Mouse (Mus musculus) lung, adult 2 months (tissue): ENCODE data around the gene Pigr. TPM values are rescaled to one million over a fixed set of nuclear protein-coding genes. Genes with fewer than 3 reads are reported as not detected.

Experiments used
- DNase-seq: peaks from one replicate; pipeline ENCODE4 v3.0.0; 2022
- H3K4me1 ChIP-seq: fragments of 200-500 bp; 2 replicates; pipeline ENCODE4 v1.6.1; 2011; ENCODE audit warnings: low read length; ENCODE audit not compliant: control insufficient read depth, insufficient read depth
- H3K4me3 ChIP-seq: fragments of 200-500 bp; replicated peaks from 2 replicates; pipeline ENCODE3; 2011; ENCODE audit warnings: low read depth, mild to moderate bottlenecking, control low read depth, low read length; ENCODE audit errors: extremely low read depth
- CTCF ChIP-seq: fragments of 200-500 bp; IDR thresholded peaks from 2 replicates; pipeline ENCODE4 v1.5.1; 2011; ENCODE audit warnings: mild to moderate bottlenecking, low read length, control low read depth; ENCODE audit not compliant: insufficient read depth
- POLR2A ChIP-seq: fragments of 200-500 bp; IDR thresholded peaks from 2 replicates; pipeline ENCODE4 v1.6.1; 2011; ENCODE audit warnings: low read depth, mild to moderate bottlenecking, control low read depth, low read length, borderline replicate concordance; ENCODE audit errors: extremely low read depth
- WGBS: fragments of 180-500 bp; shearing (Covaris S2); methylation state at CpG from one replicate; pipeline ENCODE4 v1.1.7; 2018; 5-methylcytosine and 5-hydroxymethylcytosine counted together
- polyA plus RNA-seq: library from polyadenylated mRNA; depleted of rRNA; stranded (reverse); fragments of >200 nt; gene quantifications from 2 replicates; pipeline ENCODE4 v1.2.3, GENCODE M21; 2012

Pigr gene
- polyA plus RNA-seq, 1 experiment: 21.6 TPM

DNA sequence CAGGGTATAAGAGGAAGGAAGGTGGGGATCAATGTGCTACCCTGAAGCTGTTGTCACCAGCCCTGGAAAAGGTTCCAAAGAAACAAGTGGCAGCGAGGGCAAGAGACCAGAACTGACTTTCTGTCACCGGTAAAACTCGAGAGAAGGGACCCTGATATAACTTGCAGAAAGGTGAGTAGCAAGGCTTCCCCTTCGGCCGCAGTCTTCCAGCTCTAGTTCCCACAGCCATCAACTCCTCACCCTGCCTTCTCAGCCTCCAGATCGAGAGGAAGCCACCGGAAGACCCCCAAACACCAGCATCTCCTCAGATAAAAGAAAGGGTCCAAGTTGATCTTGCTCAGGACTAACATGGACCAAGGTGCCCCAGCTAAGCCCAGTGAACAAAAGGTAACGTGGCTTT is 25.9 kb upstream of the Pigr start, which contains the start of gene Fcamr:
Gene Fcamr, plus strand, starts transcription at position 301 of the 400 bp plus-strand sequence.
- no peak for DNase-seq
- Histone ChIP-seq H3K4me1 (no peaks in the 10 kb centered on the region), H3K4me3 (no peak within 1 kb of the TSS)
- no peak for TF ChIP-seq CTCF
- no peak for TF ChIP-seq POLR2A
- 84% methylated on average over 8 of the region's 8 CpGs for WGBS

DNA sequence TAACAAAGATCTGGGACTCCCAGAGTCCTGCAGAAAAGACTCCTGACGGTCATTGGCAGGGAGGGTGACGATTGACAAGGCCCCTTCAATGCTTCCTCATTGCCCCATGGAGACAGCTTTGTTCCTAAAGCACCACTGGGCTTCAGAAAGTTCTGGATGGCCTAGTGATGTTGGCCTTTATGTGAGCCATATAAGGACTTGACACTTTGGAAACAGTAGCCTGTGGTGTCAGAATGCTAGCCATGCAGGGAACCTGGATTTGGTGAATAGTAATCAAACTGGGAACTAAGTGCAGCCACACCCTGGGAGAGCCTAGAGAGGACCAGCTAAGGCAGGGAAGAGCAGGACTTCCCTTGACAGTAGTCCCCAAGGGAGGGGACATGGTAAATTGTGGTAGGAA is 25.0 kb upstream of the Pigr start:
- no peak overlapping the region for H3K4me3 ChIP-seq
- DNase-seq: no peak
- WGBS: 62% methylated on average over 2 of the region's 2 CpGs
- TF ChIP-seq CTCF (no peak), POLR2A (no peak)
- no peaks in the 10 kb centered on the region for H3K4me1 ChIP-seq

DNA sequence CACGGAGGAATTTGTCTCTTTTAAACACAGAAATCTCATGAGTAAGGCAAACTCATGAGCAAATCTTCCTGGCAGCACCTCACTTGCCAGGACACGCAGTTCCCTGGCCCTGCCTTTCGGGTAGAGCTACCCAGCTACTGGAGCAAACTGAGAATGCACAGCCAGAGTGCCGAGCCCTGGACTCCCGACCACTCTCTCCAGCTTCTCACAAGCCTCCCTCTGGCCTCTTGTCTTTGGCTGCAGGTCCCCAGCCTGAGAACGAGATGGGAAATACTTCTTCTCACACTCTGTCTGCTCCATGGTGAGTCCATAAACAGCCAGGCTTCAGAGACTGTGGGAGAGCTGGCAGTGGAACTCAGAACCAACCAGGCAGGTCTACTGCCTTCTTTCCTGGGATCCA is 23.5 kb upstream of the Pigr start:
- TF ChIP-seq CTCF: no peak
- TF ChIP-seq POLR2A: no peak
- DNase-seq: no peak
- WGBS: 40% methylated on average over 6 of the region's 6 CpGs
- Histone ChIP-seq H3K4me1 (no peaks in the 10 kb centered on the region), H3K4me3 (no peak overlapping the region)

DNA sequence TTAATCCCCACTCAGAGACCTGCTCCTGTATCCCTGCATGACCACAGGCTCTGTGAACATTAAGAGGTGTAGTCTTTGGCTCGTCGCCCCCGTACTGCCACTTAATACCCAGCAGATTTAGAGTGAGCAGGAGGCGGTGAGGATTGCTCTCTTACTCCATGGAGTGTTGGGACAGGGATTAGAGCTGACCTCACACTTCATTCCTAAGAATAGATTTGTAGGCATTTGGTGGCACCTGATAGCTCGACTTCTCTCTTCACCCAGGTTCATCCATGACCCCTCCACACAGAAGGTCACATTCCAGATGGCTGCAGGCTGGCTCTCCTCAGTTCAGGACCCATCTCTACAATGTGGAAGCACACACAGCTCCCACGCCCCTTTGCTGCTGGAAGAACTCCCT is 22.2 kb upstream of the Pigr start:
- TF ChIP-seq CTCF: no peak
- no peak for TF ChIP-seq POLR2A
- WGBS: 55% methylated on average over 6 of the region's 6 CpGs
- DNase-seq: no peak
- no peaks in the 10 kb centered on the region for H3K4me1 ChIP-seq
- H3K4me3 ChIP-seq: no peak overlapping the region

DNA sequence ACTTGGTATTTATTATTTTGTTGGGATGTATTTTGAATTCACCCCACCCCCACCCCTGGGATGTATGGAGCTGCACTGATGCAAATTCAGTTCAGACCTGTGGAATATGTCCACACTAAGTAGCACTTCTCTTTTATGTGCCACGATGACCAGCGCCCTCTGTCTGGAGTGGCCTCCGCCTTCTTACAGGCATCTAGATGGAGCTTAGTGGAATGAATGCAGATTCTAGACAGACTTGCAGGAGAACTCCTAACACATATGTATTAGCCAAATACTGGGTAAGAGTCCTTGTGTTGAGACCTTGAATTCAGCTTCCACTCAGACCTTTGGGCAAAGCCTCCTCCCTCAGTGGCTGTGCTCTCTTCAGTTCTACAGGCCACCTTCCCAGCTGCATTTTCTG is 15.6 kb upstream of the Pigr start:
- TF ChIP-seq POLR2A (no peak), CTCF (no peak)
- Histone ChIP-seq H3K4me1 (no peaks in the 10 kb centered on the region), H3K4me3 (no peak overlapping the region)
- no peak for DNase-seq
- WGBS: 68% methylated on average over 3 of the region's 3 CpGs

DNA sequence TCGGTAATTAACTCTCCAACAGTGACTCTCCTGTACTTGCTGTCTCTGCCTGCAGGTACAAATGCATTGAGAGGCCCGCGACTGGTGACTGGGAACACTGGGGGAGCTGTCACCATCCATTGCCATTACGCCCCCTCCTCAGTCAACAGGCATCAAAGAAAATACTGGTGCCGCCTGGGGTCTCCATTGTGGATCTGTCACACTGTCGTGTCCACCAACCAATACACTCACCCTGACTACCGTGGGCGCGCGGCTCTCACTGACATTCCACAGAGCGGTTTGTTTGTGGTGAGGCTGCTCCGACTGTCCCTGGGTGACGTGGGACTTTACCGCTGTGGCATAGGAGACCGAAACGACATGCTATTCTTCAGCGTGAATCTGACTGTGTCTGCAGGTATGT is 15.2 kb upstream of the Pigr start:
- TF ChIP-seq POLR2A: no peak
- no peak for TF ChIP-seq CTCF
- Histone ChIP-seq H3K4me3 (no peak overlapping the region), H3K4me1 (no peaks in the 10 kb centered on the region)
- DNase-seq: no peak
- WGBS: 67% methylated on average over 17 of the region's 17 CpGs

DNA sequence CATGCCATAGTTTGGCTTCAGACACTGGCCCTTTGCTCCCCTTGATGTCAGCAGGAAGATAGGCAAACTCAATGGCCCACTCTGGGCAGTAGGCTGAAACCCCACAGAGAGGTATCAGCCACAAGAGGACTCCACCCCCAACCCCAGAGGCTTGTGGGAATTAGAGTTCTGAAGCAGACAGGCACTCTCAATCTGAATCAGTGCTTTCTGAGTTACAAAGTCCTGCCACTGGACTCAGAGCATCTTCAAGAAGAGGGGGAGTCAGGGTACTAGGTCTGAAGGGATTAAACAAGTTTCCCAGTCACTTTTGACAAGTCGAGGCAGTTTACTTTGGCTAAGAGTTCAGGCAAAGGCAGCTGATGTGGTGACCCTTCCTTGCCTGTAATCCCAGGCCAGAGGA is 6.7 kb upstream of the Pigr start:
- H3K4me1 ChIP-seq: no peaks in the 10 kb centered on the region
- 50% methylated on average over 1 of the region's 1 CpGs for WGBS
- no peak for DNase-seq
- TF ChIP-seq POLR2A (no peak), CTCF (no peak)
- H3K4me3 ChIP-seq: no peak overlapping the region

DNA sequence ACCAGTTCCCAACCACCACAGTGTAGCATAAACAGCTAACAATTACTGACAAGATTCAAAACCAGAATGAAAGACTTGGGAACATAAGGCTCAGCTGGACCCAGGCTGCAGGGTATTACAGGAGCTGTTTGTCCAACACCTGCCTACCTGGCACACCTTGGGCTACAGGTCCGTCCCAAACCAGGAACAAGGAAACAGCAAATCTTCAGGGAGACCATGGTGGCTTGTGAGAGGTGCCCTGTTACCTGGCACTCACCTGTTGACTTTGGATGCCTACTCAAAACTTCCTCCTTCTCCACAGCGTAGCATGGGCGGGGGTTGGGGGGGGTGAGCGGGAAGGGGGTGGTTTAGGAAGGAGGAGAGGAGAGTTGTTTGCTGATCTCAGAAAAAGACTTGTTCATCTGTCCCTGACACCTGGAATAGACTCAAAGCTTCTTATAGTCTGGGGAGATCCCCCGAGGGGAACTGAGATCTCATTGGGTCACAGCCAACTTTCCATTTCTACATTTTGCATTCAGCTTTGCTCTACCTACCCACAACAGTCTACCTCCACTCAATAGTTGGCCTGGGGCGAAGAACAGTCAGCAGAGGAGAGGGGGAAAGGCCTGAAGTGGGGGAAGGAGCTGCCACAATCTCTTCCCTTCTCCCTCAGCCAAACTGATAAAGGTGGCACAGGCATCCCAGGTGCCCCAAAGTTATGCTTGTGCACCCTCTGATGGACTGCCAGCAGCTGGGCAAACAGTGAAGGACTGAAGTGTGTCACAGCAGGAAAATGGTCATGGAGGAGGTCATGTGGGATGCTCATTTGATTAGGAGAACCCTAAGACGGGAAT is 6.0 kb upstream of the Pigr start:
- no peak for TF ChIP-seq POLR2A
- no peak for TF ChIP-seq CTCF
- DNase-seq: peak; percentile 27
- 62% methylated on average over 7 of the region's 7 CpGs for WGBS
- Histone ChIP-seq H3K4me1 (no peaks in the 10 kb centered on the region), H3K4me3 (no peak overlapping the region)

DNA sequence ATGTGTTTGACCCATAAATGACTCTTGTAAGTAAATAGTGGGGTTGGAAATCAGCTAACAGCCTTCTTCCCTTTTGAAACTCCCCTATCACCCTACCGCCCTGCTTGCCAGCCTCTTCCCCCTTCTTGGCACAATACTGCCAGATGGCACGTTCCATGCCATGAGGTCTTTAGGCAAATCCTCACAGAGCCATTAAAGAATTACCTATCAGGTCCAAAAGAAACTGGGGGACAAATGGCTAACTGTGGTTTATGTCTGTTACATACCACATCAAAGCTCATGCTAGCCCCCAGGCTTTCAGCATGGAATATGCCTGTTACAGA is 5.4 kb upstream of the Pigr start:
- H3K4me3 ChIP-seq: no peak overlapping the region
- DNase-seq: no peak
- no peak for TF ChIP-seq POLR2A
- TF ChIP-seq CTCF: no peak
- WGBS: 55% methylated on average over 2 of the region's 2 CpGs
- no peaks in the 10 kb centered on the region for H3K4me1 ChIP-seq

DNA sequence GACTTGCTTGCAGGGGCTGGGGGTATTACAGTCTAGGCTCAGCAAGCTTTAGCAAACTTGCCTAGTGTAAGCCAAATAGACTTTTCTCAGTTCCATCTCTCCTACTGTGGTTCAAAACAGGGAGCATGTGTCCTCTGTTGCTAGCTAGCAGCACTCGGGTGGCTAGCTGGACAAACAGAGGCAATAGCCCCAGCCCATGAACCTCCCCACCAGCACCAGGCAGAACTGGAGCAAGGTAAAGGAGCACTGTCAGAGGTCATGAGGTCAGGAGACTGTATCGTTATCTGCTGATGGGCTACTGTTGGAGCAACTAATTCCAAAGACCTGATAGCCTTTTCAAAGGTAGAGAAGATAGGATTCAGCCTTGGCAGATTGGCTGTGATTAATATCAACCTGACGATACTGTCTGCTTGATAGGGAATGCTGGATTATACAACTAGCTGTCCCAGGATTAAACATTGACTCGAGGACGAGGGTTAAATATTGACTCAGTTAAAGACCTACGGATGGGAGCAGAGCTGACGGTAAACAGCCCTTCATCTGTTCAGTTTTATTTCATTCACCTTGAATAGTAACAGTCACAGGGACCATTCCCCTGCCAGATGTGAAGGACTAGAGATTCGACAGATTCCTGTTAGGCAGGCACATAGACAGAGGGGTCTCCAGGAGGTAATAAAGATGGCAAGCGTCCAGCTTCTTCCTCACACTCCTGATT is 4.4 kb upstream of the Pigr start:
- WGBS: 66% methylated on average over 9 of the region's 9 CpGs
- H3K4me3 ChIP-seq: no peak overlapping the region
- TF ChIP-seq POLR2A: no peak
- no peak for TF ChIP-seq CTCF

More for the DNA sequence above, 4.4 kb upstream of the Pigr start:
- H3K4me1 ChIP-seq: no peaks in the 10 kb centered on the region
- no peak for DNase-seq
